Mouse (Mus musculus) layer of hippocampus, adult 2 months (tissue): ENCODE results near the gene Ccdc167. TPM values are rescaled to one million over a fixed set of nuclear protein-coding genes. Genes with fewer than 3 reads are reported as not detected.
A peak's percentile ranks its signal among the peaks of the same experiment; 100 is the strongest.

Experiments
- DNase-seq, 2 experiments: peaks; one replicate each; pipeline ENCODE4 v3.0.0; 2022; ENCODE audit warnings: low spot score in 2 of 2
- H3K27ac ChIP-seq: fragments of 200-600 bp; 2 replicates; pipeline ENCODE4 v1.8.1; 2022
- H3K4me3 ChIP-seq: fragments of 200-600 bp; 2 replicates; pipeline ENCODE4 v1.8.1; 2022; ENCODE audit warnings: mild to moderate bottlenecking
- CTCF ChIP-seq: fragments of 200-600 bp; conservative IDR thresholded peaks from 2 replicates; pipeline ENCODE4 v1.8.1; 2022; ENCODE audit warnings: antibody characterized with exemption, mild to moderate bottlenecking, moderate library complexity
- total RNA-seq, 2 experiments: library from RNA; stranded (reverse); gene quantifications; 2 replicates each; pipeline ENCODE4 v1.2.3; 2021

Ccdc167 gene
- total RNA-seq, 2 experiments from 2014 or later = 26.6 TPM

DNA sequence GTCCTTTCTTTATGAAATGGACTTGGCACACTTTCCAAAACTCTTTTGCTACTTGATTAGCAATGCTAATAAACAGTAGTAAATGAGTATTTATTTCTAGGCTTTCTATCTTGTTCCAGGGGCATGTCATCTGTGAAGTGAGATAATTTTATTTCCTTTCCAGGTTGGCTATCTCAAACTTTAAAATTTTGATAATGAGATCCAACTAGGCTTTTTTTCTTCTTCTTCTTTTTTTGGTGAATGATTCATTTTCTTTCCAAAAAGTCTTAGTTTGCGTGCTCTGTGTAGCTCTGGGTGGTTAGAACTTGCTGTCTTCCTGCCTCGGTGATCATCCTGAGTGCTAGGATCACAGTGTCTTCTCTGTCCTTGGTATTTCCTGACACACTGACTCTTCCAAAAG, 24.0 kb downstream of the Ccdc167 start:
- DNase-seq = no peak
- TF ChIP-seq CTCF = no peak
- no peak overlapping the region for H3K27ac ChIP-seq

DNA sequence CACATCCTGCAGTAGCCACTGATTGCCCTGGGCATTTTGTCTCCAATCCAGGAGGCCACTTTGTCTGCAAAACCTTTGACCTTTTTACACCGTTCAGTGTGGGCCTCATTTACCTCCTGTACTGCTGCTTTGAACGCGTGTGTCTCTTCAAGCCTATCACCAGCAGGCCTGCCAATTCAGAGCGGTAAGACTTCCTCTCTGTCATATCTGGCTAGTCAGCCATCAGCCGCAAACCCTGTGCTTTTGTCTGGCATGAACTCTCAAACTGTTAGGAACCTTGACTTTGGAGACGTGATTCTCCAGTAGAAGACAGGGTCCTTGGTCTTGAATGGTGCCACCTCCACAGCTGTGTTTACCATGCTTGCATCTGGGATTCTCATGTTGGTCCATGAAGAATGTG, 26.6 kb downstream of the Ccdc167 start:
- TF ChIP-seq CTCF = no peak
- no peak for DNase-seq
- no peak overlapping the region for H3K4me3 ChIP-seq
- no peak overlapping the region for H3K27ac ChIP-seq

More for the DNA sequence above, 24.0 kb downstream of the Ccdc167 start:
- H3K4me3 ChIP-seq = no peak overlapping the region

DNA sequence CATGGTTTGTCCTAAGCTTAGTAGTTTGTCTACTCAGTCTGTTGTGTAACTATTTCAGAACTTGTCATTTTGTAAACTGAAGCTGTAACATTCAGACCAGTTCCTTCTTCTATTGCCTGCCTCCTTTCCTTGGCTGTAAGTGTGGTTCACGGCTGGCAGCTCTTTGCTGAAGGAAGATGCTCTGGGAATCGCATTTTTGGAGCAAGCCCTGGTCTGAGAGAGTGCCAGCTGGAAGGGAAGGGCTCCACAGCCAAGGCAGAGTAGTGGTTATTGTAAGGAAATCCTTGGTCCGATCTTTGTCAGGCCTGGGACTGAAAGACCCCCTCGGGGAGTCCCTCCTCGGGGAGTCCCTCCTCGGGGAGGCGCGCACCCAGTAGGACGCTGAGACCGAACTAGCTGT, 28.2 kb downstream of the Ccdc167 start:
- no peak overlapping the region for H3K27ac ChIP-seq
- DNase-seq = no peak
- TF ChIP-seq CTCF = no peak
- no peak overlapping the region for H3K4me3 ChIP-seq

DNA sequence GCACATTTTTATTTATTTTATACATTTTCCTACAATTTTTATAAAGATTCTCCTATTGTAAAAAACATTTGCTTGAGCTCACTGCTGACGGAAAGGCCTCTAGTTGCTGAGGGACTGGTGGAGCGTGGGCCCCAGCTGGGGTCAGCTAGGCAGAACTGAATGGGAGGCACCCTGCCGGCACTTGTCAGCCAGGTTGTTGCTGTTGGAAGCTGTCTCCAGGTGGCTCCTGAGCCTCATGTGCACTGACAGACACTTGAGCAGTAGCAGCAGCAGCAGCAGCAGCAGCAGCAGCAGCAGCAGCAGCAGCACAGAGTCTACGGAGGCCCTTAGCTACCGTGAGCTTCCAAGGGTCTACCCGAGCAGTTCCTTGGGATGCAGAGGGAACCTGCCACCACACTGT, 29.5 kb downstream of the Ccdc167 start:
- DNase-seq = no peak
- H3K4me3 ChIP-seq = no peak overlapping the region
- no peak overlapping the region for H3K27ac ChIP-seq
- TF ChIP-seq CTCF = no peak

DNA sequence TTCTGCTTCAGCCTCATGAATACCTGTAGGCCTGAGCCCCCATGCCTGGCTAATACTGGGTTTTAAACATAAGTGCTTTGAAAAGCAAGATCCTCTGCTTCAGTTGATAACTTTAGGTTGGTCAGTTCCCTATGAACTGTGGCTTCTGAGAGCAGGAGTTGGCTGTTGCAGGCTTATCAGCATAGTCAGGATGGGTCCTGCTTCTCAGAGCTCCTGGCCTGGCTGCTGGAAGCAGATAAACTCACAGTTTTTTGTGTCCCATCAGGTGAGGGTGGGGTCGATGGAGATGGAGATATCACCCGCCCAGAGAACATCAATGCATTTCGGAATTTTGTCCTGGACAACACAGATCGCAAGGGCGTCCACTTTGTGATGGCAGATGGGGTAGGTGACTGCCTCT, 30.1 kb downstream of the Ccdc167 start:
- Histone ChIP-seq H3K27ac (no peak overlapping the region), H3K4me3 (no peak overlapping the region)
- DNase-seq = no peak
- TF ChIP-seq CTCF = no peak

DNA sequence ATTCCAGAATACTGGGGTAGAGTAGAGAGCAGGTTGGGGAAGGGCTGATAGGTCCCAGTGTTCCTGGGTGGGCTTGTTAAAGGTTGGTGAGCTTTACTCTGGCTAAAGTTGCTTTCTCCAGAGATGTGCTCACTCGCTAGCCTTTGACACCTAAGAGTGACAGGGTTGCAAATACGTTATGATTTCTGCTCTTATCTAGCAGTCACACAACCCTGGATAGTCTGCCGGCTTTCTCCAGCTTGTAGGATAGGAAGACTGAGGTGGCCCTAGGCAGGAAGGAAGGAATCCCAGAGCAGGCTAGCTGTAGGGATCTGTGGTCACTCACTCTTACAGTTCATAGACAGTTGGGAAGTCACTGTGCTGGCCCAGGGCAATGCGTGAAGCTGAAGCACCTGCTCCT, 32.6 kb downstream of the Ccdc167 start:
- Histone ChIP-seq H3K4me3 (no peak overlapping the region), H3K27ac (no peak overlapping the region)
- no peak for DNase-seq
- TF ChIP-seq CTCF = no peak

DNA sequence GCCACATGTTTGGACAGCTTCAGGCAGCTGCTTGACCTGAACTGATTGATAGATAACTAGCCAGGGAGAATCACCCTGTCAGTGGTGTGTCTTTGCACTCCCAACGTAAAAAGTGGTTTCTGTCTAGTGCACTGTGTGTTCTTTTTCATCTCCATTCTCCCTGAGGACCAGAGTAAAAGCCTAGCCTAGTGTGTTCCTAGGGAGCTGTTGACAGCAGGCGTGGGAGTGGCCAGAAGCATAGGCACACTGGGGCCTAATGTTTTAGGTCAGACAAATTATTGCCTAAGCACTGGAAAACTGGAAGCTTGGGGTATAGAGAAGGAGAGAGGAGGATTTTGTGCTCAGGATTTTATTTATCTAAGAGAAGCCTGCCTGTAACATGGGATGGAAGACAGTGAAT, 33.7 kb downstream of the Ccdc167 start:
- TF ChIP-seq CTCF = no peak
- Histone ChIP-seq H3K27ac (no peak overlapping the region), H3K4me3 (no peak overlapping the region)
- DNase-seq = no peak

DNA sequence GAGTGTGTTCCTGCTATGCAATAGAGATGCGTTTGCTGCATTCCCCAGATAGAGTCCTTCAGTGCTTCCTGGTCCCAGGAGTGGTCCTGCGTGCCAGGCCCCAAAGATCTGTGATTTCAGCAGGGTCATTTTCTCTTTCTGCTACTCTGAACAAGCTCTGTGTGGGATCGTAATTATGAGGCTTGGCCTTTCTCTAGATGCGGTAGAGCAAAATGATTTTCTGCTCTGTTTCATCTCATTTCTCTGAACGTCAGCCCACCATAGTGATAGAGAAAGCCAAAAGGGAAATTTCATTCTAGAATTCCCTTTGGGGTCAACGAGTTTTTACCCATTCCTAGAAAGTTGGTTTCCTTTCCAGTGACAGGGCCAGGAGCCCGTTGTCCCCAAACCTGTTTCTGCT, 34.6 kb downstream of the Ccdc167 start:
- no peak for TF ChIP-seq CTCF
- Histone ChIP-seq H3K27ac (no peak overlapping the region), H3K4me3 (no peak overlapping the region)
- DNase-seq = no peak

DNA sequence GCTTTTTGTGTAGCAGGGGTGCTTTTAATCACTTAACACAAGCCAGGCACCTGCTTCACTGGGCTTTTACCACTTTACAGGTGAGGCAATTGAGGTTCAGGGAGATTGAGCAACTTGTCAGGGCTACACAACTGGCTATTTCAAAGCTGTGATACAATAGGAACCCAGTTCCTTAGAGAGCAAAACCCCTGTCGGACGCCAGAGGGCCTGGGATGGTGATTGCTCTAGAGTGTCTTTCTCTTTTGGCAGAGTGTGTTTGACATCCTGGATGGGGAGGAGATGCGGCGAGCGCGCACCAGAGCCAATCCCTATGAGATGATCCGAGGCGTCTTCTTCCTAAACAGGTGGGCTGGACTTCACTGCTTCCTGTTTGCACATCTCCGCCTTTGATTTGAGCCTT, 35.2 kb downstream of the Ccdc167 start:
- Histone ChIP-seq H3K4me3 (no peak overlapping the region), H3K27ac (no peak overlapping the region)
- 0 out of 2 replicates have a peak, but pooled peaks have one; percentile 16 for TF ChIP-seq CTCF
- no peak for DNase-seq

DNA sequence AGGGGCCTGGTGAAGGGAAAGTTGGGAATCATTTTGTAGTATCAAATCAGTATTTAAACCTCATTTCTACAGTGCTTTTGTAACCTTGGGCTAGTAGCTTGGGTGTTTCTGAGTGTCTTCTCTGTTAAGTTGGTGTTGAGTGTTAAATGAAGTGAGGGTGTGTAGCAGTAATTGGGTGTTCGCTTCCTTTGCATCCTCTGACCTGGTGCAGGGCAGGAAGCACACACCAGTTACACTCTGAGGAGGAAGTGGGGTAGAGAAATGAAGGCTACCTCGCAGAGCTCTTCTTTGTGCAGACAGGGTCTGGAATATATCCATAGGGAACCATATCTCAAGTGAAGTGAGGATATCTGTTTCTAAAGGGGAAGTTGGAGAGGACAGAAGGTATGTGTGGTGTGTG, 35.9 kb downstream of the Ccdc167 start:
- DNase-seq = no peak
- TF ChIP-seq CTCF = no peak
- Histone ChIP-seq H3K4me3 (no peak overlapping the region), H3K27ac (no peak overlapping the region)

DNA sequence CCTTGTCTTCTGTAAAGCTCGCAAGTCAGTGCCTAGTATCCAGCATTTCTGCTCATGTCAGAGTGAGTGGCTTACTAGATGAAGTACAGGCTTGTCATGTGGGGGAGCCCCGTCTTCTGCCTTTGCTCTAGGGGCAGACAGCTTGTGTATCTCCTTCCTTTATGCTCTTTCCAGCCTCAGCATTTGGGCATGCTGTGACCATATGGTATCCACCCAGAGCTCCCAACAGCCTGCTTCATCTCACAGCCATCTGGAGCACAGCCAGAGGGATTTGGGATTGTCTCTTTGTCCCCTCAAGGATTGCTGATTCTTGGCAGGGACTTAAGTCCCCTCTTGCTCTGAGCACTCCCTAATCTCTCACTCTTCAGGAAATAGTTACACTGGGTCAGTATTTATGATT, 36.7 kb downstream of the Ccdc167 start:
- no peak for TF ChIP-seq CTCF
- H3K27ac ChIP-seq = no peak overlapping the region
- H3K4me3 ChIP-seq = no peak overlapping the region
- peak in 1 of 2 experiments; percentile 32 for DNase-seq

DNA sequence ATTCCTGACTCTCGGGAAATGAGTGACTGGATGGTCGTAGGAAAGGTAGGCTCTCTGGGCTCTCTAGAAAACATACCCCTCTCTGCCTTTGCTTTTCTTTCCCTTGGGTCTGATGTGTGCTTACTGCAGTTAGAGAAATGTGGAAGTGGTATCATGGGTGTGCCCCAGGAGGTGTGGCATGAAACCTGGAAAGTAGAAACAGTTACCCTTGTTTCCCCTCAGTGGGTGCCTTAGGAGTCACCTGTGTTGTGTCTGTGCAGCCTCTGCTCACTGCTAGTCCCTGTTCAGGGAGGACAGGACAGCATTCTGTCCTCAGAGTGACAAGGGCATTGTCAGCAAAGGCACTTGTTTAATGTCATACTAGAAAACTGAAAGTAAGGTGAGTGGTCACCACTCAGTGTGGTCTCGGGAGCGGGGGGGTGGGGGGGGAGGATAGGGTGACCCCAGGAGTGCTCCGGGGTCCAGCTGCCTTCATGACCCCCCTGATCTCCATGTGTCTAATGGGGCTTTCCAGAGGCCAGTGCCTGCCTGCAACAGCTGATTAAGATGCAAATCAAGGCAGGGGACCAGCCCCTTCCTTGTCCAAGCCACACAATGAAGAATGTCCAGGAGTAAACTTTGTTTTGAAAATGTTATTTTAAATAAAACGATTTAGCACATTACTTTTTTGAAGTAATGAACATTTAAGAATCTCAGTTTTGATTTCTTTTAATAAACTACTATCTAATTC, 37.6 kb downstream of the Ccdc167 start:
- no peak for TF ChIP-seq CTCF
- Histone ChIP-seq H3K27ac (no peak overlapping the region), H3K4me3 (no peak overlapping the region)
- no peak for DNase-seq

DNA sequence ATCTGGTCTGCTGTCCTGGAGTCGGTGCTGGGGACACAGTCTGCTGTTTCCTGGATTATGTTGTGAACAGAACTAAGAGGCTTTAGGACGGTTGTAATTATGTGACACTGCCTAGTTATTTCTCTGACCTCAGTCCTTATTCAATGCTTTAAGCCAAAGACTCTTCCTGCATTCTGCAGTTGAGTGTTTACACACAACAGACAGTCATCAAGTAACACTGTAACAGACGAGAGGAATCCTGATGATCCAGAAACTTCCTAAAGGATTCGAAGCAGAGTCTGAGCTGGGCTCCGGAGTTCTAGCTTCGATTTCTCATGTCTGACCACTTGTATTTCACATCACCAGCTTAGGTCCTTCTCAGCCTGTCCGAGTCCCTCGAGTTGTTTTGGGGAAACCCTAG, 38.3 kb downstream of the Ccdc167 start:
- TF ChIP-seq CTCF = no peak
- H3K27ac ChIP-seq = no peak overlapping the region
- no peak overlapping the region for H3K4me3 ChIP-seq
- no peak for DNase-seq

DNA sequence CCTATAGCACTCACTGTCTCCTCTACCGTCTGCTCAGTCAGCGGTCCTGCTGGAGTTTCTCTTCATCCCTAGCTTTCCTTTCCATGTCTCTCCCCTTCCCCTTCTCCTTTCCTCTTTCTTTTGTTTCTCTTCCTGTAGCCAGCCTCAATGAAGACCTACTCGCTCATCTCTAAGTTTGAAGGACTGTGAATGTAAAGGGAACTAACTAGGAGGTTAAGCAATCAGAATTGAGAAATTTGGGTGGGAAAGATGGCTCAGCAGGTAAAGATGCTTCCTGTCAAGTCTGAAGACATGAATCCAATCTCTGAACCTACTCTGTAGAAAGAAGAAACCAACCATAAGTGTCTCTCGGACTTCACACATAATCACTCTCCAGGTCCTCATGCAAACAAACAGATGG, 43.5 kb downstream of the Ccdc167 start:
- H3K4me3 ChIP-seq = no peak overlapping the region
- H3K27ac ChIP-seq = no peak overlapping the region
- no peak for DNase-seq
- TF ChIP-seq CTCF = no peak

DNA sequence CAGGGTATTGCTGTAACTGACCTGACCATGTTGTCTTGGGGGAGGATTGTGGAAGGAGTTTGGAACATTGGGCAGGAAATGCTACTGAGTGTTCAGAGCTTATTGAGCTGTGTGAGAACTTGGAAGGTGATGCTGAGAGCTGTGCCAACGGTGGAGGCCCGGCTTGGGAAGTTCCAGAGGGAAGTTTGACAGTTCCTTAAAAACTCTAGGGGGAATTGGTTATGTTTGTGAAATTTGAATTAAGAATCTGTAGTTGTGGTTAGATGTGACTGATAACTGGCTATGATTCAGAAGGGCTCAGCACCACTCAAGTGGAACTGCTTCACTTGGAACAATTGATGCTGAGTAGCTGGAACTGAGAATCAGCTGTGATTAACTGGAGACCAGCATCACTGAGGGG, 45.8 kb downstream of the Ccdc167 start:
- DNase-seq = no peak
- TF ChIP-seq CTCF = no peak
- peak overlapping the region; percentile 11; the same call in 1 of the 2 replicates for H3K27ac ChIP-seq

More for the DNA sequence above, 45.8 kb downstream of the Ccdc167 start:
- no peak overlapping the region for H3K4me3 ChIP-seq
